Mouse (Mus musculus) heart, adult 2 months (tissue): ENCODE measurements around the gene Gimap7.

ENCODE experiments used
- CTCF ChIP-seq: fragments of 200-600 bp; IDR thresholded peaks from 2 replicates; pipeline ENCODE4 v1.8.1; 2022; ENCODE audit warnings: antibody characterized with exemption, mild to moderate bottlenecking, moderate library complexity
- EP300 ChIP-seq: fragments of 200-500 bp; IDR thresholded peaks from 2 replicates; pipeline ENCODE4 v1.6.1; 2011; ENCODE audit warnings: low read depth, low read length, control low read depth; ENCODE audit not compliant: insufficient read depth
- POLR2A ChIP-seq: fragments of 200-500 bp; IDR thresholded peaks from 2 replicates; pipeline ENCODE4 v1.6.1; 2011; ENCODE audit warnings: mild to moderate bottlenecking, low read depth, low read length, control low read depth; ENCODE audit not compliant: insufficient read depth

- TF ChIP-seq EP300 (no peak), CTCF (no peak), POLR2A (no peak)
Measured at GRCm38 (mm10) chr6:48725476-48725875, 7.1 kb downstream of the Gimap7 start.
